Mouse (Mus musculus) hindlimb bud, embryonic 11.5 days (tissue): ENCODE data around the gene Wdr20rt.
"Not testable (repeated sequence)": the region's sequence is repeated elsewhere in the genome, so short reads cannot be mapped to it uniquely, and the experiment has no call there.

Source experiments
- DNase-seq: peaks from one replicate; pipeline ENCODE4 v3.0.0-alpha.2; 2012; ENCODE audit warnings: low read depth, low spot score; ENCODE audit errors: extremely low spot score

Gene Wdr20rt

GRCm38 (mm10) chr12:65225467-65225945 lies at the start of gene Wdr20rt:
Gene Wdr20rt (plus strand): TSS chr12:65225517.
- DNase-seq, result no peak

GRCm38 (mm10) chr12:65187365-65187764 lies 38.0 kb upstream of the Wdr20rt start:
- DNase-seq, result no peak

GRCm38 (mm10) chr12:65189213-65189612 lies 36.1 kb upstream of the Wdr20rt start:
- DNase-seq, result no peak

- DNase-seq, result no peak
Observed at GRCm38 (mm10) chr12:65194003-65194530, 31.2 kb upstream of the Wdr20rt start.

- no peak for DNase-seq
Observed at GRCm38 (mm10) chr12:65201812-65202211, 23.5 kb upstream of the Wdr20rt start.

GRCm38 (mm10) chr12:65206431-65206830 lies 18.9 kb upstream of the Wdr20rt start:
- no peak for DNase-seq

GRCm38 (mm10) chr12:65216404-65216840 lies 8.9 kb upstream of the Wdr20rt start:
- DNase-seq, result no peak

- DNase-seq, result no peak
Observed at GRCm38 (mm10) chr12:65228628-65229027, 3.3 kb downstream of the Wdr20rt start.

GRCm38 (mm10) chr12:65229041-65229440 lies 3.7 kb downstream of the Wdr20rt start:
- DNase-seq, result no peak

- not testable (repeated sequence) for DNase-seq
Observed at GRCm38 (mm10) chr12:65232801-65233200, 7.5 kb downstream of the Wdr20rt start.

GRCm38 (mm10) chr12:65250116-65250738 lies 24.9 kb downstream of the Wdr20rt start:
- no peak for DNase-seq

- DNase-seq, result no peak
Observed at GRCm38 (mm10) chr12:65256887-65257286, 31.6 kb downstream of the Wdr20rt start.

- no peak for DNase-seq
Observed at GRCm38 (mm10) chr12:65258212-65259138, 33.2 kb downstream of the Wdr20rt start.

- DNase-seq, result no peak
Observed at GRCm38 (mm10) chr12:65259139-65260111, 34.1 kb downstream of the Wdr20rt start.

- no peak for DNase-seq
Observed at GRCm38 (mm10) chr12:65268311-65268984, 43.1 kb downstream of the Wdr20rt start.

GRCm38 (mm10) chr12:65269406-65269805 lies 44.1 kb downstream of the Wdr20rt start:
- no peak for DNase-seq

GRCm38 (mm10) chr12:65273807-65274206 lies 48.5 kb downstream of the Wdr20rt start:
- DNase-seq, result no peak
